Mouse (Mus musculus): ENCODE measurements around the gene Gm8180.
A peak's percentile ranks its signal among the peaks of the same experiment; 100 is the strongest.
"Not testable (repeated sequence)": the region's sequence is repeated elsewhere in the genome, so short reads cannot be mapped to it uniquely, and the experiment has no call there.

The Gm8180 gene

DNA sequence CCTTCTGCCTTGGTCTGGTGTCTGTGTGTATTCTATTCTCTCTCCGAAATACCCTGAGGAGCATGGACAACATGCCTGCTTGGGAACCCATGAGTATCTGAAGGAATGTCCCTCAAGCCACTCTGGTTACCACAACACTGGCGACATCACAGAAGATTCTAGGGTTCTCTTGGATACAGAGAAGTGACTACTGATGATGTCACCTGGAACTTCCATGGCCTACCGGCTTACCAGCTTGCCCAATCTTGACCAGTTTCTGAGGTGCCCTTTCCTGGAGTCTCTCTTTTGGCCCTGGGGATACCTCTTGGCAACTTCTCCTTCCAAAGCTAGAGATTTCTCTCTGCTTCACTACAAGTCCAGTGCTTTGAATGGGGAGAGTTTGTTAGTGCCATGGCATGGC, at the start of gene Gm8180:
TSS of gene Gm8180 (minus strand) at position 101 of the 400 bp plus-strand sequence.
- not testable (repeated sequence) for DNase-seq (ENCODE audit: low spot score in 2 of 2)

DNA sequence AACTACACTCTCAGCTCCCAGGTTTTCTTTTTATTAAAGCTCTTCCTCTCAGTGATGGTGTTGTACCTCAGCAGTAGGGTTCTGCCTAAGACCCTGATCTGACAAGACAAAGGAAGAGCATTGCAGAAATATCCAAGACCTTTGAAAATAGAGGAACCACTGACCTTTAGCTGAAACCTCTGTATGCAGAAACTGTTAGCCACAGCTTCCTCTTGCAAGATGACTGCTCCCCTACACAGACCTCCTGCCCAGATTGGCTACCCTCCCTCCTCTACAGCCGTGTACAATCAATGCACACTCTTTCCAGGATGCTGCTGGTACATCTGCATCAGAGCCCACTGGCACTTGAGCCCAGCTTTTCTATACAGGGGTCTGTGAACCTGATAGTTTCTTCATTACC, 45.8 kb upstream of the Gm8180 start:
- not testable (repeated sequence) for DNase-seq (ENCODE audit: low spot score in 2 of 2)

DNA sequence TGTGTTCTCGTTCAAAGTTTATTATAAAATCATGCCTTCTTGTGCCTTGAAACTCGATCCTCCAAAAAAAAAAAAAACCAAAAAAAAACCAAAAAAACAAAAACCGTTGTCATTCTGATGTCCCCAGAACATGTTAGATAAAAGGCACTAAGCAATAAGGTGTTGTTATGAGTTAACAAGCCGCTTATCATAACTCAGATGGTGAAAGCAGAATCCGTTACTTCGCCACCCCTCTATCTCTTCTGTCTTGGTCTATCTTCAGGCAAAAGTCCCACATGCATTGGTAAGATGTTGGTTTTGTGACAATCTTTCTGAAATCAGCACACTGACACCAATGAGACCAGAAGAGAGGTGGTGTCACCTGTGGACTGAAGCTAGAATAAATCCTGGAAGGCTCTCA, 39.6 kb upstream of the Gm8180 start:
- not testable (repeated sequence) for DNase-seq (ENCODE audit: low spot score in 2 of 2)

DNA sequence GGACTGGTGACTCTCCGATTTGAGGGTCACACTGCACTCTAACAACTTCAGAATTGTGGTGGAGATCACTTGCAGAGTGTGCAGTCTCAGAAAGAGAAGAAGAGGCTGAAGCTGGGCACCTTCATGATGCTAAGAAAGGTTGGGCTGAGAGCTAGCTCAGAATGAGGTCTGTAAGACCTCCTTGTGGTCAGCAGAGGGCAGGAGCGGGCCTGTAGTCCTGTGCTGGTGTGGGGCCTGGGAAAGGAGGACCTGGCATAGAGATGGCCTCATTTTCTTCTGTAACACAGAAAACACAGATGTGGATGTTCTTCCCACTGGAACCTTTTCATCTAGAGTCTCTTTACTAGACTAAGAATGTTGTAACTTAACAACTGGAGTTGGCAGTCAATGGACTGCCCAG, 37.3 kb upstream of the Gm8180 start:
- DNase-seq (ENCODE audit: low spot score in 2 of 2), result not testable (repeated sequence)

DNA sequence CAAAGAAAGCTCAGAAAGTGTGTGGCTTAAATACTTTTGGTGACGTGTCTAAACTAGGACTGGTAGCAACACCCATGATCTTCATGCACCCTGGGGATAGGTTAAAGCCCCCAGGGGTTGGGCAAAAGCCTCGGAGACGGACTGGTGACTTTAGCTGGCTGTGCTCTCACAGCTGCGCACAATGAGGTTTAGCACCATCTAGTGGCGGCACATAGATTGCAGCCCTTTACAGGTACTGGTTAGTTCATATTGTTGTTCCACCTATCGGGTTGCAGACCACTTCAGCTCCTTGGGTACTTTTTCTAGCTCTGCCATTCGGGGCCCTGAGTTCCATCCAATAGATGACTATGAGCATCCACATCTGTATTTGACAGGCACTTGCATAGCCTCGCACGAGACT, 27.9 kb upstream of the Gm8180 start:
- DNase-seq (ENCODE audit: low spot score in 2 of 2), result peak in 1 of 2 experiments; percentile 41

DNA sequence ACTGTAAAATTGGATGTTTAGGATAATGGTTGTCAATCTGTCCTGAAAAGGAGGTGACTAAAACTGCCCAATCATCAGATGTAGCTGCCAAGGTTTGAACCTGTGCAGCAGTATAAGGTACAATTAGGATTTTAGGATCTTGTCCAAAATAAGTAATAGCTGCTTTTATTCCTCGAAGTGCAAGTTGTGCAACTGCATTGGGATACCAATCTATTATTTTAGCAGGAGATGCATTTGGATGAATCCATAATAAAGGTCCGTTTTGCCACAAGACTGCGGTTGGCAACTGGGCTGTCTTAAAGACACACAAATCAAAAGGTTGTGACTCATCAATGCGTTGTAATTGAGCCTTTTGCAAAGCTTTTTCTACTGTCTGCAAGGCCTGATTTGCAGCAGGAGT, 23.6 kb upstream of the Gm8180 start:
- not testable (repeated sequence) for DNase-seq (ENCODE audit: low spot score in 2 of 2)

DNA sequence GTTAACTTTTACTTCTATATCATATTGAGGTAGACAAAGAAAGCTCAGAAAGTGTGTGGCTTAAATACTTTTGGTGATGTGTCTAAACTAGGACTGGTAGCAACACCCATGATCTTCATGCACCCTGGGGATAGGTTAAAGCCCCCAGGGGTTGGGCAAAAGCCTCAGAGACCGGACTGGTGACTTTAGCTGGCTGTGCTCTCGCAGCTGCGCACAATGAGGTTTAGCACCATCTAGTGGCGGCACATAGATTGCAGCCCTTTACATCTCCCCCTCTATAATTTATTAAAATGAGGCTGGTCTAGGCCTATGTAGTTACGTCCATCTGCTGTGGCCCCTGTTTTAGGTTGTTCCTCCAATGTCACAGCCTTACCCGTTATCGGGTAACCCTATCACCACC, 19.9 kb upstream of the Gm8180 start:
- not testable (repeated sequence) for DNase-seq (ENCODE audit: low spot score in 2 of 2)

DNA sequence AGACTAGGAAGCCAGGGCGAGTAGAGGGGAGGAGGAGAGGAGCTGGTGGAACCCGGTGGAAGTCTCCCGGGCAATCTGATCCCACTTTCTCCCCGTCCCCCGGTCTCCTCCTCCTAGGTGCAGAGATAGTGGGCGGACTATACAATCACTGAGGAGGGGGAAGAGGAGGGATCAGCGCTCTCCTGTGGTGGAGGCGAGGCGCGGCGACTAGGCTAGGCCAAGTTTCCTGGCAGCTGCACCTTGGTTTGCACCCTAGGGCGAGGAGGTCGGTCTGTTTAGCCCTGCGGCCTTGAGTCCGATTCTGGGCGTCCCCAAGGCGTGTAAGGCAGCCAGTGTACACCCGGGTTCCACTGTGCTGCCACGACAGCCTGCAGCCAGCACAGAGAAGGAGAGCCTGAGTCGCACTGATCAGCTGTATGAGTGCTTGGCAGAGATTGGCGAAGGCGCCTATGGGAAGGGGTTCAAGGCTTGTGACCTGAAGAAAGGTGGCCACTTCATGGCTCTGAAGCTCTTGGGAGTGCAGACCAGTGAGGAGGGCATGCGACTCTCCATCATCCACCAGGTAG, 12.4 kb upstream of the Gm8180 start:
- DNase-seq (ENCODE audit: low spot score in 2 of 2), result not testable (repeated sequence)

DNA sequence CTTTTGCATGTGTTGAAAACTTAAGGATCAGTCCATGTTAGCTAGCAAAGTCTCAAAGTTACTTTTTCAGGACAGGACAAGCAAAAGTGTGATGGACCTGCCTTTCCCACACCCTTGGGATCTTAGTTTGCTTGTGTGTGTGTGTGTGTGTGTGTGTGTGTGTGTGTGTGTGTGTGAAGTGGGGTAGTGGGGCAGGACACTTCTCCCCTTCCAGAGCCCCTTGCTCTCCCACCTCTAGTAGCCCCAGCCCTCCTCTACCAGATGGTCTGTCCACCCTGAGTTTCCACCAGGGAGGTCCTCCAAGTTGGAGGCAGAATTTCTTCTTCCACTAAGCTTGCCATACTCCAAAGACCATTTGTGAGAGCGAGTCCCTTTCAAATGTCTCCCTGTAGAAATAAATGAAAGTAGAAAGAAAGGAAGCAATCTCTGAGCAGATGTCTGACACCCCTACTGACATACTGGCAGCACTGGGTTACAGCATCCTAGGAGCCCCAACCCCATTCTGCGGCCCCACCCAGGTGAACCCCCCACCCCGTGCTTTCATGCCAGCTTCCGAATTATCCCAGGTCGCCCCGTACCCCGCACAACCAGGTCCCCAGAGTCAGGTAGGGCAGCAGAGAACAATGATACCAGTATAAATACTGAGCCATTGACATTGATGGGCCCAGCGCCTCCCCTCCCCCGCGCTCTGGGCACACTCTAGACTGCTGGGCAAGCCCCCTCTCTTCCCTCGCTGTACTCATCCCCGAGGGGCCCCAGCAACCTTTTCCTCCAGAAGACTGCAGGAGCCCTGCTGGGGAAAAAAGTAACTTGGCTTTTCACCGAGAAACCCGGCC, 11.7 kb upstream of the Gm8180 start:
- no peak for DNase-seq (ENCODE audit: low spot score in 2 of 2)

DNA sequence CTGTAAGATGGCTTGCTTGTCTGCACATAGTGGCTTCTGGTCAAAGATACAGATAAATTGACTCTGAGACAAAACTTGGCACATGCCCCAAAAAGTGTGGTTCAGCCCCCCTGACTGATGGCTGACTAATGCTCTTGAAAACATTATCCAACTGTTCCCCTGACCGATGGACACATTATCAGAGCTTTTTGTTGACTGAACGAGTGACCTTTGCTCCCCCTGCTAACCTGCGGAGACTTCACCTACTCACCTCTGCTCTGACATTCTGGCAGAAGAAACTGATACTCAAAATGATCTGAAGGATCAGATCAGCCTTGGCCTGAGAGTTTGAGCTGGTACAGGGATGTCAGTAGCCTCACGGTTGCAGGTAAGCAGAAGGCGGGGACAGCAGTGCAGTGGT, 9.3 kb upstream of the Gm8180 start:
- not testable (repeated sequence) for DNase-seq (ENCODE audit: low spot score in 2 of 2)

DNA sequence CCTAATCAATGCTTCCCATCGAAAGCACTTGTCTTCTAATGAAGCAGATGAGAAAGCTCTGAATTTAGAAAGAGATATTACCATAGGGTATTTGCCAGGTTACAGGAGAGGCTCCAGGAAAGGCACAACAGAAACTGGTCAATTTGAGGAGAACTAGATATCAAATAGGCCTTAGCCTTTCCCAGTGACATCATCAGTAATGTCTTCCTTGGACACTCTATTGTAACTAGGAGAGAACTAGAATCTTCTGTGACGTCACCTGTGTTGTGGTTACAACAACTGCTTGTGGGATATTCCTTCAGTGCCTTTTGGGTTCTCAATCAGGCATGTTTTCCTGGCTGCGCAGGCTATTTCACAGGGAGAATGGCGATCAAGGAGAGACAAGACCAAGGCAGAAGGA, 37.0 kb downstream of the Gm8180 start, which contains the start of gene Gm6526:
TSS of gene Gm6526 (plus strand) at position 301 of the 400 bp plus-strand sequence.
- not testable (repeated sequence) for DNase-seq (ENCODE audit: low spot score in 2 of 2)
